Mouse (Mus musculus): Measurements from ENCODE around the gene Brat1. TPM values are rescaled to one million over a fixed set of nuclear protein-coding genes. Genes with fewer than 3 reads are reported as not detected.
A peak's percentile ranks its signal among the peaks of the same experiment; 100 is the strongest.
"Not testable (repeated sequence)": the region's sequence is repeated elsewhere in the genome, so short reads cannot be mapped to it uniquely, and the experiment has no call there.

Brat1 gene
- polyA plus RNA-seq (2016; fragmentation: Nextera tagmentation; extraction: Ambion mirVana) = 18.6 and 19.1 TPM in 2 replicates

GRCm38 (mm10) chr5:140704378-140705251, at the start of gene Brat1:
Gene Brat1 (plus strand): TSS chr5:140705011.
- under 1% methylated on average over 69 of the region's 69 CpGs for WGBS
- peaks cover 43% of the 10 kb centered on the region for H3K4me1 ChIP-seq

GRCm38 (mm10) chr5:140659607-140660272, 45.1 kb upstream of the Brat1 start:
- Histone ChIP-seq H3K4me3 (no peak overlapping the region), H3K27ac (no peak overlapping the region), H3K9me3 (no peaks in the 10 kb centered on the region), H3K4me1 (peaks cover 38% of the 10 kb centered on the region), H3K36me3 (no peaks in the 10 kb centered on the region), H3K27me3 (ENCODE audit: insufficient read depth, poor library complexity, severe bottlenecking) (0 out of 2 replicates have a peak, but pooled peaks cover 8% of the 10 kb centered on the region)
- DNase-seq (ENCODE audit: low spot score) = no peak
- 47% methylated on average over 16 of the region's 16 CpGs for WGBS

More at GRCm38 (mm10) chr5:140704378-140705251, at the start of gene Brat1:
- Histone ChIP-seq H3K36me3 (peaks cover 21% of the 10 kb centered on the region), H3K4me3 (peak within 1 kb of the TSS; percentile 74), H3K27ac (peak within 1 kb of the TSS; percentile 95), H3K9me3 (no peaks in the 10 kb centered on the region), H3K27me3 (ENCODE audit: insufficient read depth, poor library complexity, severe bottlenecking) (no peaks in the 10 kb centered on the region)
- peak; percentile 100 for DNase-seq (ENCODE audit: low spot score)

- no peaks in the 10 kb centered on the region for H3K9me3 ChIP-seq
- H3K4me3 ChIP-seq = no peak overlapping the region
- 0 out of 2 replicates have a peak, but pooled peaks cover 8% of the 10 kb centered on the region for H3K27me3 ChIP-seq (ENCODE audit: insufficient read depth, poor library complexity, severe bottlenecking)
- 75% methylated on average over 1 of the region's 1 CpGs for WGBS
- peaks cover 38% of the 10 kb centered on the region for H3K4me1 ChIP-seq
- DNase-seq (ENCODE audit: low spot score) = no peak
- H3K36me3 ChIP-seq = no peaks in the 10 kb centered on the region
- no peak overlapping the region; the same call in 1 of the 2 replicates for H3K27ac ChIP-seq
Observed at GRCm38 (mm10) chr5:140660398-140660797, 44.4 kb upstream of the Brat1 start.

- WGBS = 42% methylated on average over 8 of the region's 8 CpGs
- Histone ChIP-seq H3K27ac (peak overlapping the region; percentile 83), H3K4me3 (no peak overlapping the region), H3K9me3 (no peaks in the 10 kb centered on the region), H3K27me3 (ENCODE audit: insufficient read depth, poor library complexity, severe bottlenecking) (0 out of 2 replicates have a peak, but pooled peaks cover 8% of the 10 kb centered on the region), H3K4me1 (peaks cover 38% of the 10 kb centered on the region), H3K36me3 (no peaks in the 10 kb centered on the region)
- no peak for DNase-seq (ENCODE audit: low spot score)
Observed at GRCm38 (mm10) chr5:140661427-140661826, 43.4 kb upstream of the Brat1 start.

- DNase-seq (ENCODE audit: low spot score) = no peak
- Histone ChIP-seq H3K27ac (peak overlapping the region; percentile 83), H3K4me3 (no peak overlapping the region), H3K27me3 (ENCODE audit: insufficient read depth, poor library complexity, severe bottlenecking) (0 out of 2 replicates have a peak, but pooled peaks cover 8% of the 10 kb centered on the region), H3K9me3 (no peaks in the 10 kb centered on the region), H3K4me1 (peaks cover 38% of the 10 kb centered on the region), H3K36me3 (no peaks in the 10 kb centered on the region)
- 36% methylated on average over 12 of the region's 12 CpGs for WGBS
Observed at GRCm38 (mm10) chr5:140661875-140662643, 42.8 kb upstream of the Brat1 start.

- Histone ChIP-seq H3K4me1 (peaks cover 43% of the 10 kb centered on the region), H3K27me3 (ENCODE audit: insufficient read depth, poor library complexity, severe bottlenecking) (0 out of 2 replicates have a peak, but pooled peaks cover 8% of the 10 kb centered on the region), H3K4me3 (no peak overlapping the region), H3K36me3 (peaks cover 3% of the 10 kb centered on the region; the same call in 1 of the 2 replicates), H3K27ac (peak overlapping the region; percentile 83), H3K9me3 (no peaks in the 10 kb centered on the region)
- DNase-seq (ENCODE audit: low spot score) = no peak
- 60% methylated on average over 17 of the region's 17 CpGs for WGBS
Observed at GRCm38 (mm10) chr5:140662741-140663592, 41.8 kb upstream of the Brat1 start.

GRCm38 (mm10) chr5:140663621-140664180, 41.1 kb upstream of the Brat1 start:
- no peak overlapping the region for H3K4me3 ChIP-seq
- H3K9me3 ChIP-seq = peaks cover 2% of the 10 kb centered on the region
- H3K4me1 ChIP-seq = peaks cover 44% of the 10 kb centered on the region
- 0 out of 2 replicates have a peak, but pooled peaks cover 8% of the 10 kb centered on the region for H3K27me3 ChIP-seq (ENCODE audit: insufficient read depth, poor library complexity, severe bottlenecking)
- no peak for DNase-seq (ENCODE audit: low spot score)
- 59% methylated on average over 7 of the region's 7 CpGs for WGBS
- H3K36me3 ChIP-seq = peaks cover 11% of the 10 kb centered on the region
- 0 out of 2 replicates have a peak overlapping the region, but pooled peaks have one; percentile 83 for H3K27ac ChIP-seq

GRCm38 (mm10) chr5:140672115-140672514, 32.7 kb upstream of the Brat1 start:
- peaks cover 10% of the 10 kb centered on the region; the same call in 1 of the 2 replicates for H3K4me1 ChIP-seq
- 78% methylated on average over 6 of the region's 6 CpGs for WGBS
- no peak overlapping the region for H3K4me3 ChIP-seq
- no peaks in the 10 kb centered on the region for H3K27me3 ChIP-seq (ENCODE audit: insufficient read depth, poor library complexity, severe bottlenecking)
- H3K27ac ChIP-seq = no peak overlapping the region
- DNase-seq (ENCODE audit: low spot score) = no peak
- H3K9me3 ChIP-seq = peaks cover 8% of the 10 kb centered on the region
- peaks cover 73% of the 10 kb centered on the region for H3K36me3 ChIP-seq

- H3K9me3 ChIP-seq; H3K4me1 ChIP-seq; DNase-seq (ENCODE audit: low spot score); H3K27ac ChIP-seq; H3K4me3 ChIP-seq; H3K27me3 ChIP-seq (ENCODE audit: insufficient read depth, poor library complexity, severe bottlenecking): not testable (repeated sequence)
- H3K36me3 ChIP-seq = peaks cover 74% of the 10 kb centered on the region
- 85% methylated on average over 6 of the region's 6 CpGs for WGBS
Observed at GRCm38 (mm10) chr5:140672603-140673002, 32.2 kb upstream of the Brat1 start.

- no peak overlapping the region for H3K4me3 ChIP-seq
- H3K4me1 ChIP-seq = peaks cover 4% of the 10 kb centered on the region; the same call in 1 of the 2 replicates
- no peak overlapping the region for H3K27ac ChIP-seq
- DNase-seq (ENCODE audit: low spot score) = no peak
- 82% methylated on average over 17 of the region's 17 CpGs for WGBS
- H3K9me3 ChIP-seq = peaks cover 3% of the 10 kb centered on the region; the same call in 1 of the 2 replicates
- peaks cover 68% of the 10 kb centered on the region for H3K36me3 ChIP-seq
- H3K27me3 ChIP-seq (ENCODE audit: insufficient read depth, poor library complexity, severe bottlenecking) = no peaks in the 10 kb centered on the region
Observed at GRCm38 (mm10) chr5:140674036-140674435, 30.8 kb upstream of the Brat1 start.

GRCm38 (mm10) chr5:140675079-140675478, 29.7 kb upstream of the Brat1 start:
- no peak for DNase-seq (ENCODE audit: low spot score)
- H3K4me3 ChIP-seq = no peak overlapping the region
- no peaks in the 10 kb centered on the region for H3K9me3 ChIP-seq
- no peaks in the 10 kb centered on the region for H3K27me3 ChIP-seq (ENCODE audit: insufficient read depth, poor library complexity, severe bottlenecking)
- H3K27ac ChIP-seq = peak overlapping the region; percentile 22; the same call in 1 of the 2 replicates
- WGBS = 88% methylated on average over 11 of the region's 11 CpGs
- peaks cover 4% of the 10 kb centered on the region; the same call in 1 of the 2 replicates for H3K4me1 ChIP-seq
- H3K36me3 ChIP-seq = peaks cover 58% of the 10 kb centered on the region
